Mouse (Mus musculus) retina, postnatal 1 day (tissue): Measurements from ENCODE around the gene Defb23.
A peak's percentile ranks its signal among the peaks of the same experiment; 100 is the strongest.
"Not testable (repeated sequence)": the region's sequence is repeated elsewhere in the genome, so short reads cannot be mapped to it uniquely, and the experiment has no call there.

ENCODE experiments used
- DNase-seq: peaks from one replicate; pipeline ENCODE4 v3.0.0-alpha.2; 2012

Gene Defb23

DNA sequence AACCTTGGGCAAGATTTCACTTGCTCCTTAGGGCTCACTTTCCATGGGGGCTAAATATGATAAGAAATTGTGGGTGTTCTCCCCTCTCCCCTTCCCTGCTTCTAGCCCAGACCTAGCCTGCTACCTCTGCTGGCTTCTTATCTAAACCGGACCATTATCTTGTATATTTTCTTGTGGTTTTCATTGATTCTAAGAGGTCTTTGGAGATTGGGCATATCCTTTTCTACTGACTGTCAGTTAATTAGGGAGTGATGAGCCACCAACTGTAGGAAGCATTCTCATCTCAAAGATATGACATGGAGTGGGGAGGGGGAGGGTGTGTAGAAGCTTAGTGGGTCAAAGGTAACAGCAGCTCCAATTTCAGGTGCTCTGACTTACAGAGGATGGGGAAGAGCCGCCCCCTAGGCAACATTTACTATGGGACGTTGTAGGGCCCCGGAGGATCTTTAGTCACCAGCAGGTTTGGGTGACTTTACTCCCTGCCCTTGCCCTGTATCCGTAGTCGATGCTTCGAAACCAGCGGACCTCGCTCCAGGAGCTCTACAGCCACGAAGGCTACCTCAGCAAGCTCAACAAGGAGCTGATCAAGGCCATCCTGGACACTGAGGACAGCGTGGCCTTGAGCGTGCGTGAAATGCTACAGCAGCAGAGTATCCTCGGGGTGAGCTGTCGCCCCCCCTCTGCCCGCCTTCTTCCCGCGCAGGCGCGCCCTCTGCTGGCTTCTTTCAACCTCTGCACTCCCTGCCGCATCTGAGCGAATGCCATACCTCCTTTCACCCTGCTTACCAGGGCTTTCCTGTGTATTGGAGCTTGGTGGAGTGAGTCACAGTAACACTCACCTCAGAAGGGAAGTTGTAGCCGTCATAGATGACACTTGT, 27.2 kb downstream of the Defb23 start:
- peak; percentile 88 for DNase-seq

DNA sequence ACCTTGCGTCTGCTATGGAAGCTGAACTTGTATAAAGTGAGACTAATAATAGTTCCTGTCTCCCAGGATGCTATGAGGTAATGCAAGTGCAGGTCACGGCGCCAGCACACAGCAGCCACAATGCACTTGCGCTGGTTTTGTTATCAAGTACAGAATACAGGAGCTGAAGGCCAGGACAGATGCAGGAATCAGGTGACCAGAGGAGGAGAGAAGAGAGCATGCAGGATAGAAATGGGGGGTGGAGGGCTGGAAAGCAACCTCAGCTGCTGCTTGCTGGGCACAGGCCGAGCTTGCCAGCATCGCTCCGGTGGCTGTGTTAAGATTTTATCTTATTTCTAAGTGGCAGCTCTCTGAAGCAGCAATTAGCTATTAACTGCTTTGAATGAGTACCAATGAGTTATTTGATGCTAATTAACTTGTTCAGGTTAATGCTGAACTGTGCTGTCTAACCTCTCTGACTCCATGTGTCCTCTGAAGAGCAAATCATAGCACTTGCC, 28.0 kb downstream of the Defb23 start:
- DNase-seq: no peak

DNA sequence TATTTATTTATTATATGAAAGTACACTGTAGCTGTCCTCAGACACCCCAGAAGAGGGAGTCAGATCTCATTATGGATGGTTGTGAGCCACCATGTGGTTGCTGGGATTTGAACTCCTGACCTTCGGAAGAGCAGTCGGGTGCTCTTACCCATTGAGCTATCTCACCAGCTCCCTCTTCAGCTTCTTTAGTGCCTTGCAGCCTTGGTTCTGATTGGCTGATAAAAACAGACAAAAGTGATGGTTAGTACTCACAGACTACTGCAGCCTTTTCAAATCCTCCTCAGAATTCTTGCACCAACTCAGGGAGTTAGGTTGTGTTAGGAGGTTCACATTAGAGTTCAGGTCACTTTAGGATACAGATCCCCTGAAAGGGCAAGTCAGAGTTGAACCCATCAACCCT, 35.9 kb downstream of the Defb23 start:
- not testable (repeated sequence) for DNase-seq

DNA sequence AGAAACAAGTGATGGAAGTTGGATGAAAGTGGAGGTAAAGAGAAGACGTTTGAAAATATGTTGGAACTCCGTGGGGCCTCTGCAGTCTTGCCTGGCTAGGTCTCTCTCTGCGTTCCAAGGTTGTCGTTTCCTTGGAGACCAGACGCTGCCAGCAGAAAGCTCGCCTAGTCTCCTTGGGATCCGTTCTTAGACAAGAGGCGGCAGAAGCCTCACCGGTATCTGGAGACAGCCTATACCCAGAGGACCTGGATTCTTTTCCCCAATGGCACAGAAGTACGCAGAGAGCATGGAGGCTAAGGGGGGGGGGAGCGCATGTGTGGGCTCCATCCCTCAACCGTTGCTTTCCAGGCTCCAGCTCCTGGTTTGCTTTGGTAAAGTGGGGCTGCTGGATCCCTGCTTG, 36.9 kb downstream of the Defb23 start:
- no peak for DNase-seq

DNA sequence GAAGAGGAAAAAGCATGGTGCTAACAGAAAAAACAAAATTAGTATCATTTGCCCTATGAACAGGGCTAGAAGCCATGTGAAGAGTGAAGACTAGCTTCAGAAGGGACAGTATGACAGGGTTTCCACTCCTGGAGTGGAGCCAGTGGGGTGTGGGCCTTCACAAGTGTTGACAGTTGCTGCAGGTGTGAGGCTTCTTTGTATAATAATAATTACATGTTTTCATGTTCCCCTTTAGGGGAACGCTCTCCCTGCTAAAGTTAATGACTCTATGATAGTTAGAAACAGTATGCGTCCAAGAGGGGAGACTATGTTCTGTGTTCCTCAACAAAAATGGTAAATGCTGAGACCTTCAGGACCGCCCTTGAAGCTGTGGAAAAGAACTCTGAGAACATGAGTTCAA, 48.6 kb downstream of the Defb23 start:
- DNase-seq: no peak

DNA sequence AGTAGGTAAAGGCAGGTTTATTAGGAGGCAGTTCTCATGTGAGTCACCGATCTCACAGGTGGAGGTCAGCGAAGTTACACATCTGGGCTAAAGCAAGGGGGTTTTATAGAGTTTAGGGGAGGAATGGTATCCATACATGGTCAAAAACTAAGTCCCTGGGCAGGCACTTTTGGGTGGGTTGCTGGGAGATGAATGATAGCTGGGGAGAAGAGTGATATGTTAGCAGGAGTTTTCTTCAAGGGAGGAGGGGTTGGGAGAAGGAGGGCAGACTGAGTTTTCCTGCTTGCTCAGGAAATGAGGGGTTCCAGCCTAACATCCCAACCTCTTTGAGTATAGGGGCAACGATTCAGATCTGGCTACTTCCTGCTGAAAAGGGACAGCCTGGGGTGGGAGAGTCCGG, 49.1 kb downstream of the Defb23 start, which contains the start of gene 6820408C15Rik:
Gene 6820408C15Rik (plus strand): TSS at position 301 of the 400 bp plus-strand sequence.
- DNase-seq: no peak

DNA sequence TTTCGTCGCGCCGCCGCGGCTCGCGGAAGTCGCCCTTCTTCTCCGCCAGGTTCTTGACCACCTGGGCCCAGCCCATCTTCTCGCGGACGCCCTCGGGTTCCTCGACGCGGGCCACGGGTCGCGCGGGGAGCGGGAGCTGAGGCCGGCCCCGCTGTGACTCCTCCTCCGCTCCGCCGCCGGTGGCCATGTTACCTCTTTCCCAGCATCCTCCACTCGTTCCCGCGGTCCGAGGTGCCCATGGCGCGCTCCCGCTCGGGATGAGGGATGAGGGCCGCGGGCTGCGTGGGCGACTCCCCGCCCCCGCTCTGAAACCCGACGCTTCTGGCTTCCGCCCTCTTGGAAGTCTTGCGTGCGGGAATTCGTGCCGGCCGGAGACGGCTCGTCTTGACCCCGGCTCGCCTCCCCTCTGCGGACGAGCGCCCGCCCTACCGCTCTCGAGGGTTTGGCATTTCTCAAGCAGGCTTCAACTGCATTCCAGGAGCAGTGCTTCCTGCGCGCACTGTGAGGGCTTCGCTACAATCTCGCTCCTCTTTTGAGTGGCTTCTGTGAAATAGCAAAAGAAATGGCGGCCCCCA, 49.7 kb downstream of the Defb23 start, which contains the start of gene Zcchc3:
Gene Zcchc3 (minus strand): TSS at position 437 of the 575 bp plus-strand sequence.
- peak; percentile 95 for DNase-seq

DNA sequence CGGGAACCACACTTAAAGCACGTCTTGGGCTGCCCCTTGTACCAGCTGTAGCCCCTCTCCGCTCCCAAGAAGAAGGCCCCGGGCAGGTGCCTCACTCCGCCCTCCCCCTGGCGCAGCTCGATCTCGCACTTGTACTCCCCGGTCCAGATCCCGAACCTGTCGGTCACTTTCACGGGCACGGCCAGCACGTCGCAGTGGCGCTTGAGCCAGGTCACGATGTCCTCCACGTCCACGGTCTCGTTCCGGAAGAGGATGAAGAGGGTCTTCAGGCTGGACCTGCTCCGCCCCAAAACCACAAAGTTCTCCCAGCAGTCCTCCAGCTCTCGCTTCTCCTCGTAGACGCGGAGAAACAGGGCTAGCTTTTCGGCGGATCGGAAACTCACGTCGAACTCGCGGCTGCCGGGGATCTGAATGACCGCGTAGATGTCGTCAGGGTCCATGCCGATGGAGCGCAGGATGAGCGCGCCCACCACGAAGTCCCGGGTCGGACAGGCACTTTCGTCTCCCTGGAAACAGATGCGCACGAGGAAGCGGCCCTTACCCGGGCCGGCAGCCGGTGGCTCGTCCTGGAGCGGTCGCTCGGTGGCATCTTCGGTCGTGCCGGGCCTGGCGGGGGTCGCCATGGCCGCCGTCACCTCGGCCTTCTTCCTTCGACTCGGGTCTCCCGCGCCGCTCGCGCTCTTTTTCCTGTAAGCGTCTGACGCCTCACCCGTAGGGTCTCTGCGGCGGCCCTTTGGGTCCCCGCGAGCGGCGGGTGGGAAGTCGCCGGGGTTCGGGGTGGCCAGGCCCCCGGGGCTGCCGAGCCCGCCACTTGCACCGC, 50.4 kb downstream of the Defb23 start:
- DNase-seq: peak; percentile 59

DNA sequence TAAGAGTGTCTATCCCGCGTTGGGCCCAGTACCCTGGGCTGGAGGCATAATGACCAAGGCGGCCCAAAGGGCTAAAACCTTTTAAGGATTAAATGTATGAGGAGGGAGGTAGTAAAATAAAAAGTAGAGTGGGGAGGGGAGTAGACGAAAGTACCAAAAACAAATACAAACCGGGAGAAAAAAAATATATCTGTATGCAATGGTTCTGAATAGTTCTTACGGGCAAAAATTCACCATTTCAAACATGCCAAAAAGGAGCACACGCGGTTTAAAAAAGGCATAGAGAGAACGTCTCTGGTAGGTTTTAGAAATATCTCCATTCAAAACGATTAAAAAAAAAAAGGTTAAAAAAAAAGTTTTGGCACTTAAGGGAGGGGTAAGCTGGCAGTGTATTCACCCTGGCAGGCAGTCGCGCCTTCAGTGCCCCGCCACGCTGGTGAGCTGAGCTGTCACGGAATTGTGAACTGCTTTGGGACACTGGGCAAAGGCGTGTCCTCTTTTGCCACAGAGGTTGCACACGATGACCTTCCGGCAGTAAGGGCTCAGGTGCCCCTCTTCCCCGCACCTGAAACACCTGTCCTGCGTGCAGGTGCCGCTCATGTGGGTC, 51.2 kb downstream of the Defb23 start:
- no peak for DNase-seq

DNA sequence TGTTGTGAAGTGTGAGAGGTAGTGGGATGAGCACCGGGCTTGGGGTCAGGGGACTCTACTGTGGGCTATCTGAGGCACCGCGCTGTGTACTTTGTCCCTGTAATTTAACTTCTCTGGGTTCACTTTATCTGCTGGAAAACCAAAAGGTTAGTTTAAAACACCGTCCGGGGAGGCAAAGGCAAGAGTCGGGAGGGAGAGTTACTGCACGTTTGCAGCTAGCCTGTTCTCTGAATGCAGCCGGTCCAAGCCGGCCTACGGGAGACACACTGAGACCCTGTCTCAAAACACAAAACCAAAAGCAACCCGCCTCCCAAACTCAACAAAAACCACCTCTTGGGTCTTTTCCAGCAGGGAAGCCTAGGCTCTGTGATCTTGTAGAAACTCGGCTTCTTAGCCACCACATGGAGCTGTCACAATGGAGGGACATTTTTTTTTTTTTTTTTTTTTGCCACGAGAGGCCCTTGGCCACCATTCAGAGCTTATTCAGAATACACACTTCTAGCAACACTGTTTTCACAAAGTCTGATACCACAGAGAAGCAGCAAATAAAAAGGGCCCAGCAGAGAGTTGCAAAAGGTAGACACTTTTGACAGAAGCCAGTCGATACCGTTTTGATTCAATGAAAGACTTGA, 51.8 kb downstream of the Defb23 start:
- no peak for DNase-seq

DNA sequence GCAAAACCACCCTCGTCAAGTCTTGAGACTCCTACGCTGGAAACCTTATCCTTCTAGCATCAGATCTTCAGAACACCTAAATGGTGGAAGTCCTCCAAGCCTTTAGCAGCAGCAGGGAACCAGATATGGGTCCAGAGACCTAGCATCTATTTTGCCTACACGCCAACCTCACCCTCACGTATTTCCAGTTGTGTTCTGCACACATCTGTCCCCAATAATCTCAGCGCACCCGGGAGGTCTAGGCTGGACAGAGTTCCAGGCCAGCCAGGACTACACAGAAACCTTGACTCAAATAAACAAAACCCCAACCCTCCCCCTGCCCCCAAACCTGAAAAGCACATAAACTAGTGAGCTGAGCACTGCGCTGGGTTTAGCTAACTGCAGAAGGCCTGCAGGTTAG, 52.9 kb downstream of the Defb23 start:
- no peak for DNase-seq

DNA sequence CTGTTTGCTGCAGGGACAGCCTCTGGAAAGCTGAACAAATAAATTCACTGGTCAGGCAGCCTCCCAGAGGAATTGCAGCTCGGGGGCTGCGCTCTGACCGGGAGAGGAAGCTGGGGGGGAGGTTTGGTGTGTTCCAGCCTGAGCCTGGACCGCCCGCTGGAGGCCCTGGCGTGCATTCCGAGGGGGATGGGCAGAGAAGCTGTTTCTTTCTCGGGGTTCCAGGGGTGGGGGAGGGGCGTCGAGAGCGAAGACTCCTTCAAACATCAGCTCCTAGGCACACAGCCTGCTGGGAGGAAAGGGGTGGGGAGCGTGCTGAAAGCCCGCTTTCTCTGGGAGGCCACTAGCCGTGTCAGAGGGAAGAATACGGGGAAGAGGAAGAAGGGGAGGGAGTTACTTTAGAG, 53.4 kb downstream of the Defb23 start:
- DNase-seq: peak; percentile 88

DNA sequence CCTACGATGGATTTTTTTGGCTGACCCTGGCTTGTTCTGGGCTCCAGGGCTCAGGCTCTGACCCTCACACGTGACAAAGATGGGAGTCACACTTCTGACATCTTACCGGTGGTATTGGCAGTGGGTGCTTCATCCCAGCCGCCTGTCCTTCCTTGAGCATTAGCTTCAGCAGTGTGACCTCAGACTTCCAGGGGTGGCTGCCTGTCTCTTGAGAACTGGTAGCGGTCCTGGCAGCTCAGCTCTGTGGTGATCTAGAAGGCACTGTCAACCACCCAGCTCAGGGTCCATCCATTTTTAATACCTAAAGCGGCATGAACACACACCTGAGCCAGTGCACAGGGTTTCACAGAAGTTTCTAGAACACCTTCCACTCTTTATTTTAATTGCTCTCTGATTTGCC, 54.6 kb downstream of the Defb23 start:
- DNase-seq: no peak
